Mouse (Mus musculus) CD4-positive naive resting alpha-beta T cell, adult 76 days (primary cell): ENCODE measurements around the gene Clca4b. TPM values are rescaled to one million over a fixed set of nuclear protein-coding genes. Genes with fewer than 3 reads are reported as not detected.

Experiments
- total RNA-seq: library from RNA; stranded (reverse); gene quantifications from one replicate; pipeline ENCODE4 v1.2.4, GENCODE M21; 2023

Gene Clca4b
- not detected for total RNA-seq

DNA sequence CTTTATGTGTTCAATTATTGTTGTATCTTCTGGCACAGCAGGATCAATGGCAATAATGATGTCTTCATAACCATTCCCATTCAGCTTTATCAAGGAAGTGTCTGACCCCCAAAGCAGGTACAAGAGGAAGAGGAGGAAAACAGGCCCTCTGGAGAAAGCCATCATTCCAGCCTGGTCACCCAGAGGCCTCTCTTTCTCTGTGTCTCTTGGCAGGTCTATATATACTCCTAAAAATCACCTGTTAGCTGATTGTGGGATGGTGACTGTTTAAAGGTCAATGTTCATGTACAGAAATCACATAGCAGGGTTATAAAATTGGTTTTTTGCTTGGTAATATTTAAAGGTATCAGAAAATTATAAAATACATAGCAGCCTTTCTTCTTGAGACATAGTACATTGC lies at the start of gene Clca4b:
Clca4b (minus strand) TSS at position 195 of the 400 bp plus-strand sequence.

DNA sequence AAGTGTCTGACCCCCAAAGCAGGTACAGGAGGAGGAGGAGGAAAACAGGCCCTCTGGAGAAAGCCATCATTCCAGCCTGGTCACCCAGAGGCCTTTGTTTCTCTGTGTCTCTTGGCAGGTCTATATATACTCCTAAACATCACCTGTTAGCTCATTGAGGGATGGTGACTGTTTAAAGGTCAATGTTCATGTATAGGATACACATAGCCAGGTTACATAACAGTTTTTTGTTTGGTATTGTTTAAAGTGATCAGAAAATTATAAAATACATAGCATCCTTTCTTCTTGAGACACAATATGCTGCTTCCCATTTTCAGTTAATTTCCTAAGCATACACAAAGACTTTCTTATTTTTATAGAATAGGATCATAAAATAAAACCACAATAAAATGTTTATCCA lies 42.6 kb upstream of the Clca4b start, which contains the start of gene Clca4a:
Clca4a (minus strand) TSS at position 101 of the 400 bp plus-strand sequence.

Other genes starting within 250 kb of the Clca4b start
- 101 TPM for gene Sh3glb1, start 212.2 kb downstream of the Clca4b start, total RNA-seq
- not detected for gene Clca3a1, start 171.6 kb downstream of the Clca4b start, total RNA-seq
- gene Clca3a2, start 113.0 kb downstream of the Clca4b start, total RNA-seq = not detected
- not detected for gene Clca3b, start 83.2 kb downstream of the Clca4b start, total RNA-seq
- not detected for gene Clca4a, start 42.5 kb upstream of the Clca4b start, total RNA-seq
- not detected for gene Clca1, start 100.2 kb upstream of the Clca4b start, total RNA-seq
- not detected for gene Clca2, start 166.9 kb upstream of the Clca4b start, total RNA-seq
- gene Odf2l, start 186.1 kb upstream of the Clca4b start, total RNA-seq = 11.5 TPM